18 mouse cellular contexts compared by ENCODE assay signal in the genomic region with DNA sequence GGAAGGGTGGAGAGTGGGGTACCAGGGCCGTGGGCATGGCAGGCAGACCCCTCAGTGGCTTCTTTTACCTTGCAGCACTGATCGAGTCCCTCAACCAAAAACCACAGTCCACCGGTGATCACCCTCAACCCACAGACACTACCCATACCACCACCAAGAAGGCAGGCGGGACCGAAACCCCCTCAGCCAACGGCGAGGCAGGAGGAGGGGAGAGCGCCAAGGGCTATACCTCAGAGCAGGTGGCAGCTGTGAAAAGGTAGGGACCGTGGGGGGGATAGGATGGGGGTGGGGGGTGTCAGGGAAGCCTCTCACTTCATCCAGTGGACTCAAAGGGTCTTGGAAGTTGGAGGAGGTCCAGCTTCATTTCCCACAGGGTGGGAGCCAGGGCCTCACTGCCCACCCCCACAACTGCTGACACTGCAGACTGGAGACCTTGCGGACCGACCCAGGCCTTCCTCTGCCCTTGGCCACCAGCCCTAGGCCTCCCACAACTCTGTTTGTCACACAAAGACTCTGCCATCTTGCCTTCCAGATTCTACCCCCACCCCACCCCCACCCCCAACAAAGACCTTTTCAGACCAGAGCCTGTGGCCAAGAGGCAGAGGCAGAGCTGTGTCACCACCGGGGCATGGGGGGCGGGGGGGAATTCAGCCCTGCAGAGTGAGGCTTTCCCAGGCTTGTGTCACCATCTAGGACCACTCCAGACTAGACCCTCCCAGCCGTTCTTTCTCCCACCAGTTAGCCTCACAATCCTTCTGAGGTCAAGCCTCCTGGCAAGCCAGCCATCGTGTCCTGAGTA. TPM values are rescaled to one million over a fixed set of nuclear protein-coding genes. Genes with fewer than 3 reads are reported as not detected.
A peak's percentile ranks its signal among the peaks of the same experiment; 100 is the strongest.
DNase-seq lines count a peak whose midpoint lies in the region; ATAC-seq lines count a peak whose summit lies in the region.
"Had no signal": no experiment of that assay in that cellular context is flagged by ENCODE, and none has a peak within 500 bp of the region (broad histone marks: within the 10 kb centered on the region; RNA-seq: fewer than 3 reads in every experiment).

No protein-coding gene starts in this region.

- H3K4me1 ChIP-seq in heart, embryonic 10.5 days, result peaks cover 13% of the 10 kb centered on the region
- peaks cover 25% of the 10 kb centered on the region for H3K4me1 ChIP-seq in neural tube, embryonic 13.5 days (replicated peaks)
- H3K4me1 ChIP-seq in neural tube, embryonic 15.5 days, result peaks cover 13% of the 10 kb centered on the region
- no peaks in the 10 kb centered on the region for H3K4me1 ChIP-seq in hindbrain, embryonic 14.5 days (replicated peaks; ENCODE audit: control insufficient read depth, insufficient read depth, low read length)

- H3K4me3 ChIP-seq in heart, embryonic 10.5 days, result no peak overlapping the region
- no peak overlapping the region for H3K4me3 ChIP-seq in neural tube, embryonic 13.5 days
- no peak overlapping the region for H3K4me3 ChIP-seq in neural tube, embryonic 15.5 days (replicated peaks)
- H3K4me3 ChIP-seq in hindbrain, embryonic 14.5 days (replicated peaks; ENCODE audit: low read length), result no peak overlapping the region
- H3K4me3 ChIP-seq: intestine, embryonic 15.5 days; liver, embryonic 15.5 days; myocyte had no signal

- no peak for DNase-seq in heart, embryonic 10.5 days (ENCODE audit: low spot score)
- no peak for DNase-seq in heart, postnatal 36 days
- no peak for DNase-seq in hindbrain, embryonic 14.5 days (ENCODE audit: low spot score)
- DNase-seq in urinary bladder, postnatal 10 days (ENCODE audit: low spot score), result no peak
- DNase-seq in adrenal gland, adult (ENCODE audit: inconsistent age in 2 of 2, low spot score in 1 of 2), result no peak
- no peak for DNase-seq in kidney, postnatal 4 days
- DNase-seq: adrenal gland, adult 8-10 months; cerebellum, adult 8-10 months; embryo, embryonic 11 days; layer of hippocampus, adult 9-11 months; lung, postnatal 36 days had no signal

- H3K4me2 ChIP-seq in neural tube, embryonic 13.5 days, result no peak overlapping the region
- H3K4me2 ChIP-seq in neural tube, embryonic 15.5 days, result no peak overlapping the region
- no peak overlapping the region for H3K4me2 ChIP-seq in hindbrain, embryonic 14.5 days (replicated peaks)
- H3K4me2 ChIP-seq: intestine, embryonic 15.5 days; liver, embryonic 15.5 days; midbrain, embryonic 11.5 days had no signal

- peaks cover 54% of the 10 kb centered on the region for H3K36me3 ChIP-seq in heart, embryonic 10.5 days
- H3K36me3 ChIP-seq in neural tube, embryonic 13.5 days, result peaks cover 32% of the 10 kb centered on the region
- peaks cover 23% of the 10 kb centered on the region for H3K36me3 ChIP-seq in neural tube, embryonic 15.5 days
- H3K36me3 ChIP-seq in hindbrain, embryonic 14.5 days (replicated peaks; ENCODE audit: control insufficient read depth, insufficient read depth), result peaks cover 39% of the 10 kb centered on the region

- H3K27me3 ChIP-seq in heart, embryonic 10.5 days (ENCODE audit: insufficient read depth, poor library complexity, severe bottlenecking), result 0 out of 2 replicates have a peak, but pooled peaks cover under 1% of the 10 kb centered on the region
- no peaks in the 10 kb centered on the region for H3K27me3 ChIP-seq in neural tube, embryonic 13.5 days
- no peaks in the 10 kb centered on the region for H3K27me3 ChIP-seq in neural tube, embryonic 15.5 days (replicated peaks)
- no peaks in the 10 kb centered on the region for H3K27me3 ChIP-seq in hindbrain, embryonic 14.5 days (ENCODE audit: control insufficient read depth, insufficient read depth, low read length)
- H3K27me3 ChIP-seq: intestine, embryonic 15.5 days; liver, embryonic 15.5 days had no signal

- 87% methylated on average over 15 of the region's 15 CpGs for WGBS in heart, embryonic 10.5 days
- 86% methylated on average over 15 of the region's 15 CpGs for WGBS in neural tube, embryonic 13.5 days
- WGBS in neural tube, embryonic 15.5 days, result 86% methylated on average over 15 of the region's 15 CpGs
- 80% methylated on average over 15 of the region's 15 CpGs for WGBS in hindbrain, embryonic 14.5 days

- no peaks in the 10 kb centered on the region for H3K9me3 ChIP-seq in heart, embryonic 10.5 days
- no peaks in the 10 kb centered on the region for H3K9me3 ChIP-seq in neural tube, embryonic 13.5 days
- H3K9me3 ChIP-seq in neural tube, embryonic 15.5 days (replicated peaks), result no peaks in the 10 kb centered on the region
- H3K9me3 ChIP-seq in hindbrain, embryonic 14.5 days (ENCODE audit: control insufficient read depth, low read length), result no peaks in the 10 kb centered on the region
- H3K9me3 ChIP-seq: intestine, embryonic 15.5 days; liver, embryonic 15.5 days had no signal

- 0 out of 2 replicates have a peak overlapping the region, but pooled peaks have one; percentile 13 for H3K27ac ChIP-seq in heart, embryonic 10.5 days
- H3K27ac ChIP-seq in neural tube, embryonic 13.5 days (replicated peaks), result peak overlapping the region; percentile 42
- no peak overlapping the region for H3K27ac ChIP-seq in neural tube, embryonic 15.5 days (replicated peaks)
- H3K27ac ChIP-seq in hindbrain, embryonic 14.5 days, result 0 out of 2 replicates have a peak overlapping the region, but pooled peaks have one; percentile 43
- H3K27ac ChIP-seq: intestine, embryonic 15.5 days; kidney, postnatal 0 days had no signal

- intact Hi-C loops in heart, postnatal 36 days (cut with DNase I), result loop anchor here (5.0 kb wide), 1 partner anchor 357 kb away; no protein-coding TSS in a partner anchor

- peak overlapping the region; percentile 26; the same call in 1 of the 2 replicates for H3K9ac ChIP-seq in neural tube, embryonic 13.5 days
- no peak overlapping the region for H3K9ac ChIP-seq in neural tube, embryonic 15.5 days (replicated peaks)
- H3K9ac ChIP-seq in hindbrain, embryonic 14.5 days, result no peak overlapping the region
- H3K9ac ChIP-seq: intestine, embryonic 15.5 days; liver, embryonic 15.5 days had no signal

- no peak for ATAC-seq in neural tube, embryonic 13.5 days (ENCODE audit: low read depth)
- no peak for ATAC-seq in neural tube, embryonic 15.5 days (ENCODE audit: low FRiP score)
- peak; percentile 24; the same call in 1 of the 2 replicates for ATAC-seq in hindbrain, embryonic 14.5 days (ENCODE audit: low FRiP score)
- ATAC-seq: intestine, embryonic 15.5 days had no signal

RNA-seq across cellular contexts. Expression of gene Dnajb12, which starts 10.8 kb away (rescaled TPM):
- polyA plus RNA-seq in heart, embryonic 10.5 days (2016; fragmentation: Nextera tagmentation; extraction: Ambion mirVana), result 28.8 and 32.0 TPM in 2 replicates
- total RNA-seq in heart, postnatal 36 days (2021), result 10 to 100 TPM; 39.8 to 43.5 TPM
- 20.4 and 21.2 TPM in 2 replicates for polyA plus RNA-seq in neural tube, embryonic 13.5 days (2015; fragmentation: Nextera tagmentation; extraction: Ambion mirVana)
- 17.2 and 20.6 TPM in 2 replicates for polyA plus RNA-seq in neural tube, embryonic 15.5 days (2015; fragmentation: Nextera tagmentation; extraction: Ambion mirVana)
- polyA plus RNA-seq in hindbrain, embryonic 14.5 days (2014; fragmentation: Nextera tagmentation; extraction: Ambion mirVana), result 20.6 and 22.5 TPM in 2 replicates
